ENCODE assay signal across 8 mouse cellular contexts in genomic region chr3:65871188-65871603, GRCm38 (mm10).
A peak's percentile ranks its signal among the peaks of the same experiment; 100 is the strongest.
DNase-seq lines count a peak whose midpoint lies in the region; ATAC-seq lines count a peak whose summit lies in the region.

No protein-coding gene starts in this region.

- H3K36me3 ChIP-seq in intestine, embryonic 14.5 days (ENCODE audit: control insufficient read depth, insufficient read depth, low read length): no peaks in the 10 kb centered on the region
- no peaks in the 10 kb centered on the region for H3K36me3 ChIP-seq in limb, embryonic 13.5 days
- H3K36me3 ChIP-seq in midbrain, embryonic 15.5 days (replicated peaks): no peaks in the 10 kb centered on the region

- H3K9ac ChIP-seq in intestine, embryonic 14.5 days (ENCODE audit: low read length): 0 out of 2 replicates have a peak overlapping the region, but pooled peaks have one; percentile 1
- H3K9ac ChIP-seq in limb, embryonic 13.5 days: peak overlapping the region; percentile 59
- no peak overlapping the region for H3K9ac ChIP-seq in midbrain, embryonic 15.5 days

- no peak overlapping the region for H3K4me3 ChIP-seq in intestine, embryonic 14.5 days (ENCODE audit: low read depth, low read length)
- no peak overlapping the region for H3K4me3 ChIP-seq in limb, embryonic 13.5 days
- no peak overlapping the region for H3K4me3 ChIP-seq in midbrain, embryonic 15.5 days

- no peaks in the 10 kb centered on the region for H3K27me3 ChIP-seq in intestine, embryonic 14.5 days (replicated peaks; ENCODE audit: control insufficient read depth, insufficient read depth, low read length)
- H3K27me3 ChIP-seq in limb, embryonic 13.5 days: no peaks in the 10 kb centered on the region
- no peaks in the 10 kb centered on the region for H3K27me3 ChIP-seq in midbrain, embryonic 15.5 days (replicated peaks)

- H3K27ac ChIP-seq in intestine, embryonic 14.5 days (ENCODE audit: low read depth): peak overlapping the region; percentile 3; the same call in 1 of the 2 replicates
- peak overlapping the region; percentile 48 for H3K27ac ChIP-seq in limb, embryonic 13.5 days
- no peak overlapping the region for H3K27ac ChIP-seq in midbrain, embryonic 15.5 days

- H3K9me3 ChIP-seq in intestine, embryonic 14.5 days (ENCODE audit: control insufficient read depth, low read length): no peaks in the 10 kb centered on the region
- H3K9me3 ChIP-seq in limb, embryonic 13.5 days: no peaks in the 10 kb centered on the region
- H3K9me3 ChIP-seq in midbrain, embryonic 15.5 days: no peaks in the 10 kb centered on the region

- peak; percentile 76; the same call in 1 of the 2 replicates for ATAC-seq in intestine, embryonic 14.5 days (replicated peaks; ENCODE audit: low FRiP score, low TSS enrichment, low read depth)
- peak; percentile 64; the same call in 1 of the 2 replicates for ATAC-seq in limb, embryonic 13.5 days (ENCODE audit: low FRiP score, low read depth)
- ATAC-seq in midbrain, embryonic 15.5 days (replicated peaks): peak; percentile 78

- peak overlapping the region; percentile 16; the same call in 1 of the 2 replicates for H3K4me2 ChIP-seq in intestine, embryonic 14.5 days (ENCODE audit: low read length)
- peak overlapping the region; percentile 46 for H3K4me2 ChIP-seq in limb, embryonic 13.5 days (replicated peaks)
- 0 out of 2 replicates have a peak overlapping the region, but pooled peaks have one; percentile 11 for H3K4me2 ChIP-seq in midbrain, embryonic 15.5 days

- H3K4me1 ChIP-seq in intestine, embryonic 14.5 days (replicated peaks; ENCODE audit: control insufficient read depth, insufficient read depth, low read length): peaks cover 13% of the 10 kb centered on the region
- peaks cover 14% of the 10 kb centered on the region for H3K4me1 ChIP-seq in limb, embryonic 13.5 days
- peaks cover 14% of the 10 kb centered on the region for H3K4me1 ChIP-seq in midbrain, embryonic 15.5 days

- 13% methylated on average over 12 of the region's 12 CpGs for WGBS in intestine, embryonic 14.5 days
- 8% methylated on average over 12 of the region's 12 CpGs for WGBS in limb, embryonic 13.5 days
- WGBS in midbrain, embryonic 15.5 days: 4% methylated on average over 12 of the region's 12 CpGs

- DNase-seq in layer of hippocampus, adult 11-12 months (ENCODE audit: low spot score): peak; percentile 35
- DNase-seq in layer of hippocampus, adult 9-10 months (ENCODE audit: low spot score): no peak
- peak; percentile 85 for DNase-seq in embryo, embryonic 9.5 days (ENCODE audit: extremely low spot score)
- DNase-seq in gastrocnemius, postnatal 4 days (ENCODE audit: low spot score in 2 of 2): peak; percentile 49 to 78
- peak; percentile 72 for DNase-seq in intestine, embryonic 14.5 days (ENCODE audit: low spot score)
- peak; percentile 86 for DNase-seq in testis, postnatal 10 days (ENCODE audit: low spot score)
